Mouse (Mus musculus) lung, postnatal 4 days (tissue): Measurements from ENCODE around the gene Fgfr2.

Experiments
- DNase-seq, 2 experiments: peaks; one replicate each; pipeline ENCODE4 v3.0.0; 2021

The Fgfr2 gene

DNA sequence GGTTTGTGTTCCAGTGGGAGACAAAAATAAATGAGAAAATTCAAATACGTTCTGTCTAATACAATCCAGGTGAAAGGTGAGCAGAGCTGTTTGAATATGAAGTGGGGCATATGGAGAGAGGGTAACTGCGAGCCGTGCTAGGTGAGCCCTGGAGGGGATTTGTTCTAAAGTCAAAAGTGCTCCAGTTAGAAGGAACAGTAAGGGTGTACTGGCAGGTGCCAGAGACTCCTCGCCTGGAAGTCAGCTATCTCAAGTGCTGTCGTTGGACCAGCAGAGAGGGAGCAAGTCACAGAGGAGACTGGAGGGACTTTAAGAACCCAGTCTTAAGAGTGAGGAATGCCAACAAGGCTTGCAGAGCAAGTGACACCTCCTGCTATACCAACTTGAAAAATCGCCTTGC, 1240.3 kb downstream of the Fgfr2 start:
- DNase-seq = no peak

DNA sequence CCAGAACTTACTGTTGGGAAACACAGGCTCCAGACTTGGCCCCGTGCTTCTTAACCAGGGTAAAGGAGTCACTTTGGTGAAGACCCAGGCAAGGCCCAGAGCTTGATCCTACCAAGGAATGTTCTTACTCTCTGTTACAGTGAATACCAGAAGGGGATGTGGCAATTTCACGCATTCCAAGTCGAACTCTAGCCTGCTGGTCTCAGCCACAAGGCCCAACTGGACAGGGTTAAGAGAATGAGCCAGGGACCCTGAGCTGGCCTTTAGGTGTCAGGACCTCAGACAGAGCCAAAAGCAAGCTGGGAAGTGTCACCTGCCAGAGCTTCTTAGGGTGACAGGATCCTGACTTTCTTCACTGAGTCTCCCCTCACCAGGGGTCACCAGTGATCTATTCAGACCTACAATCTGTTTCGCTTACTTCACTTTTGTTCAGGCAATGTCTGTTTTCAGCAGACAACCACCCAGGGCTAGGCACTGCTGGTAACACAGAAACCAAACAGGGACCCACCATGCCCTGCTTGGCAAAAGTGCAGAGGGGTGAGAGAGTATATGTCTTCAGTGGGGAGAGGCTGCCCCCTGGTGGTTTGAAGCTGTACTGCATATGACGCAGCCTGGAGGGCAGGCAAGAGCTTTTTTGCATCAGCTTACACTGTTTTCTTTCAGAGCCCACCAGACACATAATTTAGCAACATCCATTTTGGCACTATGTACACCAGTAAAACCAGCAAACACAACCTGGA, 1241.1 kb downstream of the Fgfr2 start:
- DNase-seq = peak; percentile 65 to 81

DNA sequence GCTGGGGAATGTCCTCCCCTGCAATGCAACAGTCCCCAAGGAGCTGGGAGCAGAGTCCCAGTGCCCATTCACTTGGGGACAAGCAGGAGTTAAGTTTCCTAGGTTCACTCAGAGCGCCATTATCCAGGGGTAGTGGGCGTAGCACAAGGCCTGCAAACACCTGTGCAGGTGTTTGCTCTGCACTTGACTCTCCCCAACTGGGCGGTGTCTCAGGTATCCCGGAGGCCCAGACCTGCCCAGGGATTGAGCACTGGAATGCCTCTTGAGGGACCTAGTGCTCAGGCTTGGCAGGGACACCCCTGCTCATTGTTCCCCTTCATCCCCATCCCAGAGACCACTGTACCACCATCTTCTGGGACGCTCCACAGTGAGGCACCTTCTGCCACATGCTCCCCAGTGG, 1243.0 kb downstream of the Fgfr2 start:
- peak; percentile 31 to 76 for DNase-seq

DNA sequence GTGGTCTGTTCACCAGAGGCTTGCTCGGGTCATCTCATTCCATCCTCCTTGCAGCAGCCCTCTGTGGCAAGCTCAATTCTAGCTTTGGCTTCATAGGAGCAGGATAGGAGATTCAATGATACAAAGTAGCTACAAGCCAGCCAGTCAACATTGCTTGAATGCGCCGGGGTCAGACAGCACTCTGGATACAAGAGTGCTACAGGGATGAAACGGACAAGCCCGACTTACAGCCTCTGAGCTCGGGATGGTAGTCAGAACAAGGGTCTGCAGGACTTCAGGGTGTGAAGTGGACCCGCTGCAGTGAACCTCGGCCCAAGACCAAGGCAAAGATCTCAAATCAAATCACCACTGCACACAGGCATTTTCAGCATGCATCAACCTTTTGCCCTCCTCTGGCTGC, 1244.3 kb downstream of the Fgfr2 start:
- no peak for DNase-seq

DNA sequence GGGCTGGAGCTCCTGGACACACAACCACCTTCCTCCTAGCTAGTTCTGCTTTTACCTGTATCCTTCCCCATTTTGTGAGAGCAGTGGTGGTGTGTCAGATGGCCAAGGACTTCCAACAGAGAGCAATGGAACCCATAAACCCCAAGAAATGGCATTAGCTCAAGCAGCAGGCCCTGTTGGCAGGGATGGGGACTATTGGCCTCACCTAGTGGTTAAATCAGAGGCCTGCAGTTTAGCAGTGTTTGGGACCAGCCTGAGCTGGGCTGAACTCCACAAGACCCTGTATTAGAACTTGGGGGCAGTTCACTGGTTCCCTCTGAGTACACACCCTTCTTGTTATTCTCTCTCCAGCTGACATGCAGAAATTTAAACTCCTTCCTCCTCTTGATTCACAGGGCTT, 1262.0 kb downstream of the Fgfr2 start:
- DNase-seq = no peak

DNA sequence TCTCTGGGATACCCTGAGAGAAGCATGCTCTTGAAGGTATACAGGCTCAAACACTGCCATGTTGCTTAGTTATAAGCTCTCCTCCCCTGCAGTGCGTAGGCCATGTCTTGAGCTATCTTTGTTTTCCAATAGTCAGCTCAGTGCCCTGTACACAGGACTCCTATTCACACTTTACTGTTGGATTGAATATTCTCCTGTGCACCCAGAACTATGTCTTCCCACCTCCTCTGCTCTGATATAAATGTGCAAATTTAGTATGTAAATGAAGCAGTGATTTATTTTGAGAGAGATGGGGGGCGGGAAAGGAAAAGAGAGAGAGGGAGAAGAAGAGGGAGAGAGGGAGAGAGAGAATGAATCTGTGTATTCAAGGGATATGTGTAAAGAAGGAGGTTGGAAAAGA, 1267.5 kb downstream of the Fgfr2 start:
- no peak for DNase-seq

DNA sequence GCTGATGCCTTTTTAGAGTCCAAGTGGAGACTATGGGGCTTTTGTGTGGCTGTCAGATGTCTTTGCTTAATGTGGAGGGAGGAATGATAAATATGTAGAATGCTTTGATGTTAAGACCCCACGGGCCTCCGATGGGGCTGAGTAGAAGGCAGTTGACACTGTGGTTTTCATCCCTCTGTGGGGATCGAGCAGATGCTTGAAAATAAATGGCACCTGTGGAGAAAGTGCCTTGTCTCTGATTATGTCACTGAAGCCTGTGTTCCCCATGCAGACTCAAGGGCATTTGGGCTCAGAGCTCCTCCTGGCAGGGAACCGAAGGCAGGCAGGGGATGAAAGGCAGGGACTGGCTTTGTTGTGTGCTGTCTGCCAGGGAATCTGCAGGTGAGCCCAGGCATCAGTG, 1272.6 kb downstream of the Fgfr2 start:
- DNase-seq = no peak

DNA sequence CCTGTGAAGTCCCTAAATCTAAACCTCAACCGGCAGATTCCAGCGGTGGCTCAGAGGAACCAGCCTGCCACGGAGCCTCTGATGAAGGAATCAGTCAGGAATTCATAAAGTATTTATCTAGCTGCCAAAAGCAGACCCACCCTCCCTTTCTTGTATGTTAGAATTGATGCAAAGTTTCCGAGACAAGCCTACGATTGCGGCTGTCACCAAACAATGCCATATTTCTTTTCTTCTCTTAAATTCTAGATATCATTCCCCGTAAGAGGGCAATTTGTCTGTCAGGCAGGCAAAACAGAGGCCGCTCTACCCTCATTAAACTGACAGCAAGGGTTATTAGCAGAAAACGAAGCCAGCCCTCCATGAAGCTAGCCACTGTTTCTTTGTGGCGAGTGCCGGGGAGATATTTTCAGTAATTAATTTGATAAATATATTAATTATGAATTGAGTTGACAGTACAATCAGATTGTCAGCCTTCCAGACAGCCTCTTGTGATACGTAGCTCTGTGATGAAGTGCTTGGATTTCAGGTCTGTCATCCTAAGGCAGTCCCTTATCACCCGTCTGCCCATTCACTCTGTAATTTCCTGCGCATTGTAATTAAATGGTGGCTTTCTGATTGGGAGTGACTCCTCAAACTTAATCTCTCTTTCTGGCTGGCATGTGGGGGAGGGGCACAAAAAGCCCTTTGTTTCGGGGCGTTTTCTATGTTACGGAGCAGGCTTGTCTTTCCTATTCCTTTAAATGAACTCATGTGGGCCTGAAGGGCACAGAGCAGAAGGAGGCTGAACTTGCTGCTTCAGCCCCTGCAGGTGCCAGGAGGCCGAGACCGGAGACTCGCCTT, 1276.9 kb downstream of the Fgfr2 start:
- DNase-seq = no peak

DNA sequence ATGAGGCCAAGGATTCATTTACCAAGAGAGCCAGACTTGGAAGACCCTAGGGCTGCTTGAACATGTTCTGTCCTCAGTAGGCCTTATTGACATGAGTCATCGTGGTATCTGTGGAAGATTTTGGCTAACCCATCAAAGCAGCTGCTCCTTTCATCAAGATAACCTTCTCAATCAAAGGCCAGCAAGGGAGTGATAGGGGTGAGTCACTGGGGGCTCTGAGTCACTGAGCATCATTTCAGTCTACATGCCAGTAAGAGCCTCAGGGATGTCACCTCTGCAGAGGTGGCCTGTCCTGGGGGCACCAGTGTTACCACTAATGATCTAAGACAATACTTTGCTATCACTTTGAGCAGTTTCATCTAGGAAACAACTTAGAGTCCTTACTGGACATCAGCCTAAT, 1292.9 kb downstream of the Fgfr2 start:
- DNase-seq = no peak

DNA sequence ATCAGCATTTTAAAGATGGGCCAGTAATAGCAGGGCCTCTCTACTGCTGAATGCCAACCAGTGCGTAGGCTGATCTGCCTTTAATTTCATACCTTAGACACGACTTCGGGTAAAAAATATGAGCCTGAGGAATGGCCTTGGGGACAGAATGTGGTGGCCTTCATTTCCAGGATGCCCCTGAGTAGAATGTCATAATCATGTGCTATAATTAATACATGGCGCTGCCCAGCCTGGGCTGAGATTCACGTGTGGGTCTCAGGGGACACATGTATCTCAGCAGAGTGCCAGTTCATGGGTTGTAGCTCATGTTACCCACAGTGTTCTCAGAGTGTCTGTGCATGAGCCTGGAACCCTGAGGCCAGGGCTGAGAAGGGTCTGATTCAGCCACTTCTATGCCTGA, 1296.3 kb downstream of the Fgfr2 start:
- DNase-seq = no peak

DNA sequence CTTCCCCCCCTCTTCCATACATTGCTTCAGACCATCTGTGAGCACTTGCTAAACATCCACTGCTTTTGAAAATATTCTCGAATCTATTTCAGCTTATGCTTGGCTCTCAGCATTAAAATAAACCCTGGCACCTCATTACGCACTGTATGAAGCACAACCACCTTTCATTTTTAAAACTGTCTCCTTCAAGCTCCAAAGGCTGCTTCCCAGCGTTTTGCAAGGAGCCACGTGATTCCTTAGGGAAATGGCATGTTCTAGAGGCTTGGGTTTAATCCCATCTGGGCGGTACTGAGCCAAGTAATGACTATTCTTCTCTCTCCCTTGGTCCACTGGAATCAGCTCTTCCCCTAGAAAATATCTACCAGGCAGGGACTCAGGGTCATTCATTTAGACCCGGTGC, 1305.2 kb downstream of the Fgfr2 start:
- no peak for DNase-seq

DNA sequence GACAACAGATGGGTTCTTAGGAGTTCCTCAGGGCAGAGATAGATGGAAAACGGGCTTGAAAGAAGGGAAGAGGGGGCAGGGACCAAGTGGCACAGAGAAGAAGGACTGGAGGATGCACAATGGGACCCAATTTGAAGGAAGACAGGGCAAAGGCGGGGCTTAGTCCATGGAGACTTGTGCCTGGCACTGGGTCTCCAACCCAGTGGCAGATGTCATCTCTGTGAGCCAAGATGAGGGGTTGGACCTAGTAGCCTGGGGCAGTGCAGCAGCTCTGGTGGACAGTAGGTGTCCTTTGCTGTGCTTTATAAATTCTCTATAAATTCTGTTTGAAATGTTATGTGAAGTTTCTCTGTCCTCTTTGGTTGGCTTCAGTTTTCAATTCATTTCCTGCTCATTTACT, 1306.5 kb downstream of the Fgfr2 start:
- no peak for DNase-seq

DNA sequence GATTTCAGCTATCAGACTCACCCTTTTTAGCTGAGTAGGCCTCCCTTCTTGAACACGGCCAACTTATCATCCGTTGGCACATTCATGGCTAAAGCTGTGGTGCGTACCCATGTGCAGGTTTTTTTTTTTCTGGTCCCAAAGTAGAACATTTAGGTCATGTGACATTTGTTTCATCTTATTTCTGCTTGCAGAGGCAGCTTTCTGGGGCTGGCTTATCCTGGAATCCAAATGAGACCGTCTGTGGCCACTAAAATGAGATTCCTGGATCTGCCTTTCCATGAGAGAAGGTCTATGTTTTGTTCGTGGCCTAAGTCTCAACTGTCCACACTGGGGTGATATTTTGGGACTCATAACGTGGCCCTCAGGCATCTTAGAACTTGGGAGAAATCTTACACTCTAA, 1311.0 kb downstream of the Fgfr2 start:
- DNase-seq = no peak

DNA sequence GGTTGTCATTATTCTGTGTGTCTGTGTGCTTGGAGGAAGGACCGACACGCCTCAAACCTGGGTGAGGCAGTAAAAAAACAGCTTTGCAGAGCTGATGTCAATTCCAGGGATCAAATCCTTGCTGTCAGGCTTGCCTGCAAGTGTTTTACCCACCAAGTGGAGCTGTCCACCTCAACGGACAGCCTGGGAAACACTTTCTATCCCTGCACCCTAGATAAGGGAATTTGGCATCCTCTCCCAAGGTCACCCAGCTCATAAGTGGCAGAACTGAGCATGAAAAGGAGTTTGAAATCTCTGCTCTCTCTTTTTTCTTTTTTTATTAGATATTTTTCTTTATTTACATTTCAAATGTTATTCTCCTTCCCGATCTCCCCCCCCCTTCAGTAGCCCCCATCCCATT, 1312.2 kb downstream of the Fgfr2 start:
- no peak for DNase-seq

DNA sequence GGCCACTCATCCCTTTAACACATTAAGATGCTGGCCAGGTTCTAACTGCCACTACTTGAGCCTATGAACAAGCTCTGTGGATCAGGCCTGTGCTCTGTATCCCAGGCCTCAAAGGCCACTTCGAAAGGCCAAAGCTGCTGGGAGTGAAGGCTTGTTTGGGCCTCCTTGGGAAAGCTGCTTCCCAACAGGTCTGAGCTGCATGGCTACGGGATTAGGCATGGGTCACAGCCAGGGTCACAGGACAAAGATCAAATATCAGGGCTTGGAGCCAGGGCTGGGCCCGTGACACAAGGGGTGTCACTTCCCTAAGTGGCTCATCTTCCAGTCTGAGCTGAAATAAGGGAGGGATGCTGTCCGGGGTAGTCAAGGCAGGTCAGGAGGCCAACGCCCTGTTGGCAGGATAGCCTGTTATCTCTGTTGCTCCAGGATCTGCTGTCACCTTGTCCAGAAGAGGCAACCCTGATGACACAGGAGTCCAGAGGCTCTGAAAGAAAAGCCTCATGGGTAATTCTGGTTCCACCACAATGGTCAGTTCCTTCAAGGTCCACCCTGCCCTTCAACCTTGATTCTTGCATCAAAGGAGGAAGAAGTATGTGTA, 1313.5 kb downstream of the Fgfr2 start:
- no peak for DNase-seq

DNA sequence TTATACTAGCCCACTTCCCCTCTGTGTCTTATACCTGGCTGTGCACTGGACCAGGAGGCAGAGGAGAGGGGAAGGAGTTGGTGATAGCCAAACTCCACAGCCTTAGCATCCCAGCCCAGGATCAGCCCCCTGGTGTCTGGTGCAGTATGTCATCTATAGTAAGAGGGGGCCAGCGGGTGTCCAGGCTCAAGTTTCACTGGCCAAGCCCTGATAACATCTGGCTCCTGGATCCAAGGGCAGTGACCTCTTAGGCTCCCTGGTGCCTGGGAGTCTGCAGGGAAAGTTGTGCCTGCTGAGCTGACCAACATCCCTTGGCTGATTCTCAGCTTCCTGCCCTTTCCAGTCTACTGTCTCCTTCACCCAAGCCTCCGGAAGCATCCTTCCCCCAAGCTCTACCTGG, 1315.9 kb downstream of the Fgfr2 start:
- DNase-seq = no peak

DNA sequence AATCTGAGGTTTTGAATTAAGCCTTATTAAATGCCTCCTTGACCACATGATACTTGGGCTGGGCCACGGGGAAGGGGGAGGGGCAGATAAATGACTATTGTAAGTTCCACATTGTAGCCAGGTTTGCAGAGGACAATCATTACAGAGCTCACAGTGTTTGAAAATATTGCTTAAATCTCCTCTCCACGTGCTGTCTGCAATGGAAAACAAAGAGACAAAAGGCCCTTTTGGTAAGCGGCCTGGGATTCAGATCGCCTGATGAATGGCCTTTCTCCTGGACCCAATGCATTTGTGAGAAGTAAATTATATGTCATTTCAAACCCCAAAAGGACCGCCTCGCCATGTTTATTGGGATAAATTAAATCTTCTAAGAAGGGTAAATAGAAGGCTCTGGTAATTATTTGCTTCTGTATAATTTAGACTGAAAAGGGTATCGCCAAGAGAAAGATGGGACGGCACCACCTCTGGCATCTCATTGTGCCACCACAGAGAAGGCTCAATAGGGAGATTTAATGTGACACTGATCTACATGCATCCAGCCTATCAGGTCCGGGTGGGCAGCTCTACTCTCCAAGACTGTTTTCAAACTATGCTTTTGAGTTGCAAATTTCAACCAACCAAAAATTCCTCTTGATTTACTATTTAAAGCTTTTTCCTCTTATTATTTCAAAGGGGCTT, 1317.5 kb downstream of the Fgfr2 start:
- no peak for DNase-seq

DNA sequence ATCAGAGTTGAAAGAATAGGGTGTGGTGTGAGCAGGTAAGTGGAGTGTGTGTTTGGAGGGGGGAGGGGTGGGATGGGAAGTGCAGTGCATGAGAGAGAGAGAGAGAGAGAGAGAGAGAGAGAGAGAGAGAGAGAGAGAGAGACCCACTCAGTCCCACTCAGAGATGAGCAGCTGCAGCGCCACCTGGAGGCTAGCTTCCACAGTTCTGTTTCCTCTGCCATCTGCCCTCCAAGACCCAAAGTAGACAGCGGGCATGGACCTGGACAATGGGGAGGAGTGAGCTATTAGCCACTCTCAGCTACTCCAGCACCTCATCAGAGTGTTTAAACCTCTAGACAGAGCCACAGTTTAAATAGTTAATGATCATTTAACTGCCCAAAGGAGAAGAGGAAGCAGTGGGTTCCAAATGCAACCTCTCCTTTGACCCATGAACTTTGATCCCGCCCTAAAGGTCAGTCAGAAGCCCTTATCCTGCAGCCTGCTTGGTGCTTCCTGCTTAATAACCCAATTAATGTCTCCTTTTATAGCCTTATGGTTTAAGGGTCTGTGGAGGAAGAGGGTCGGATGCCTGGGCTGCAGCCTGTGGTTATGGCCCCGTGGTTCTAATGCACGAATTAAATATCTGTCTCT, 1322.6 kb downstream of the Fgfr2 start:
- DNase-seq = peak in 1 of 2 experiments; percentile 9

DNA sequence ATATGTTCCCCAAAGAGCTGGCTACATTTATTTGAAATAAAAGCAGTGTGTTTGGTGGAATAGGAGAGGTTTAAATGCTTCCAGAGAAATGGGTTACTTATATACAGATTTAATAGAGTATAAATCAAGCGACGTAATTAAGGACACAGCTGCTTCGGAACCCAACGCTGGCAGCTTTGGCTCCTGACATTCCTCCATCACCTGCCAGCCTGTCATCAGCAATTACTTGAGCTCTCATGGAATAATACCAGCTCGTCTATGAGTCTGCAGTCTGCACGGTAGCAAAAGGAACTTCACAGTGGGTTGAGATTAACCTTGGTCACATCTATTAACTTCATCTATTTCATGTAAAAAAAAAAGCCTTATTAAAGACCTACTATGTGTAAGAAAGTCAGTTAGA, 1326.0 kb downstream of the Fgfr2 start:
- no peak for DNase-seq

DNA sequence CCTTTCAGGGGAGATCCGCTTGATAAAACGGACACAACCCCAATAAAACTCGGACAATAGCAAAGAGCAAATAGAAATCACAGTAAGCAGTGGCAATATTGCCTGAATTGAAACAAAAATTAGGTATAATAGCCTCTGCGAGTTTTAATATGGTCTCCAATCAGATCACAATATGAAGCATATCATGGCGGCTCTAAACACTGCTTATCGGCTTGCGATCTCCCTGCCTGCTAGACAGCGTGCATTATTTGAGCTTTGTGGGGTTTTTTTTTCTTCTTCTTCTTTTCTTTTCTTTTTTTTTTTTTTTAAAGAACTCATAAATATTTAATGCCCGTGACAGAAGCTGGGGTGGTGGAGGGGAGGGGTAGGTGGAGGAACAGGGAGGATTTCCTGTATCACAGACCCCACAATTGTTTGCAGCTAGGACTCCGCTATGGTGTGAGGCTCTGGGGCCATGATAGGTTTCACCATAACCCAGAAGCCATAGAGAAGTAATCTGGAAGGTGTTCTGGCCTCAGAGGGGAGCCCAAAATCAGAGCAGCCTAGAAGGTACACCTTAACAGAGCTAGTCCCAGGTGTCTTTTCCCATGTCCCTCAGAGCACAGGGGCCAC, 1334.4 kb downstream of the Fgfr2 start:
- DNase-seq = no peak

DNA sequence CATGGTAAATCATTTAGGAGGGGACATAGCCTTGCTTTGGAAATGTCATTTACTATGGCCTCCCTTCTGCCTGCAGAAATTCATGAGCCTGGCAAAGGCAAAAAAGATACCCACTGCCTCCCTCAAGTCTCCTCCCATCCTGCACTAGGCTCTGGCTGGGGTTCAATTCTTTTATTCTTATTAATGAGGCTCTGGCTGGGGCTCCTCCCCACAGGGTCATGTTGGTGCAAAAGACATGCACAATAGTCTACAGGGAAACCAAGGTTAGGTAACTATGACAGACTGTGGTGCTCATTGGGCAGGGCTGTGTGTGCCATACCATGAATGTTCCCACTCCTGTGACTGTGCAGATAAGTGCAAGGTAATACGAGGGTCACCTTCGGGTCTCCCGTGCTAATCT, 1337.4 kb downstream of the Fgfr2 start:
- DNase-seq = no peak

DNA sequence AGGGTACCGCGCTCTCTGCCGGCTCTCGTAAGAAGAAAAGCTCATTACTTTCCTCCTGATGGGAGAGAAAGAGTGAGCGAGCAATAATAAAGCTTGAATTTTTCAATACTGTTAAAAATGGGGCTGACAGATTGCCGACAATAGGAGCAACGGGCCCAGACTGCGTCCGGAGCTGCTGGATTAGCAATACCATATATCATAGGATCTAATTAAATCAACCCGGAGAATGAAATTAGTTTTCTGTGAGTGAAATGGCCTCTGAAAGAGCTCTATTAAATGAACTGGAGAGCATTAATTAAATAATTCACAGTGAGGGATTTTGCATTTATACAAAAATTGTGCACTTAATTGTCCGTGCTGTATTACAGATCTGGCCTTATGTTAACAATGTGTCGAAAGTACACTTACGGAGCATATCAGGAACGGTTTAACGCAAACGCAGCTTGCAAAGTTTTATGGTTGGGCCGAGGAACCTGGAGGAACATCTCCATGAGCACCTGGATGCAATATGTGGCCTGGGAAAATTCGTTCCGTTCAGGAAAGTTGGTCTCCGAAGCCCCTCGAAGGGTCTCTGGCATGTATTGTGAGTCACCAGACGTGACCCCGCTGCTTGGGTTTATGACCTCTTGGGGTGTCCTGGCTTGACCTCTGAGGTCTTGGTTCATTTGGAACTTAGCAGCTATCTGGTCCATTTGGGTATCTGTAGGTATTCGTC, 1344.7 kb downstream of the Fgfr2 start:
- DNase-seq = no peak
